Mouse (Mus musculus): Measurements from ENCODE around the gene Mrps27. TPM values are rescaled to one million over a fixed set of nuclear protein-coding genes. Genes with fewer than 3 reads are reported as not detected.

Mrps27 gene
- polyA plus RNA-seq, 1 experiment from 2014 or later = 52.6 TPM

DNA sequence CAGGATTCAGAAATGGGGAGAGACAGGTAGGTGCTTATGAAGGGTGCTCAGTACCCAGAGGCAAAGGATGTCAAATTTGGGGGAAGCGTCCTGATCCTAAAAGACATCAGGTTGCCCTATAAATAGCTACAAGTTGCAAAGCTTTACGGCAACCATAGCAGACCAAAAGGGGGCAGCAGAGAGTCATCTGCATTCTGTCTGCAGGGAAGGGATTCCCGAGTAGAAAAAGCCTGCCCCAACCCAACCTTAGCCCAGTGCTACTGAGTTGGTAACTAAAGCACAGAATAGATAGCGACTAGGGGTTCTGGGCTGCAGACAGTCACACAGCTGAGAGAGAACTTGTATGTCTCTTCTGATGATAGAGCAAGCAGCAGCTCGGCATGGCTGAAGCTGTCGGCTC, 31.0 kb downstream of the Mrps27 start:
- Histone ChIP-seq H3K9ac (no peak overlapping the region), H3K36me3 (replicated peaks) (no peaks in the 10 kb centered on the region), H3K9me3 (no peaks in the 10 kb centered on the region), H3K4me2 (no peak overlapping the region), H3K27ac (no peak overlapping the region), H3K4me1 (peaks cover 3% of the 10 kb centered on the region; the same call in 1 of the 2 replicates), H3K4me3 (replicated peaks) (no peak overlapping the region), H3K27me3 (no peaks in the 10 kb centered on the region)
- WGBS = 37% methylated on average over 6 of the region's 6 CpGs
- ATAC-seq (ENCODE audit: low FRiP score) = peak; percentile 63; the same call in 1 of the 2 replicates

- H3K4me2 ChIP-seq = no peak overlapping the region
- H3K27me3 ChIP-seq = no peaks in the 10 kb centered on the region
- H3K36me3 ChIP-seq (replicated peaks) = no peaks in the 10 kb centered on the region
- no peak overlapping the region for H3K4me3 ChIP-seq (replicated peaks)
- ATAC-seq (ENCODE audit: low FRiP score) = no peak
- no peaks in the 10 kb centered on the region for H3K9me3 ChIP-seq
- H3K4me1 ChIP-seq = peaks cover 10% of the 10 kb centered on the region; the same call in 1 of the 2 replicates
- WGBS = 92% methylated on average over 6 of the region's 6 CpGs
- H3K27ac ChIP-seq = no peak overlapping the region
- H3K9ac ChIP-seq = no peak overlapping the region
These were observed 32.5 kb downstream of the Mrps27 start for GRCm38 (mm10) chr13:99377055-99377454.

- 90% methylated on average over 1 of the region's 1 CpGs for WGBS
- no peaks in the 10 kb centered on the region for H3K36me3 ChIP-seq (replicated peaks)
- no peak overlapping the region for H3K9ac ChIP-seq
- H3K4me3 ChIP-seq (replicated peaks) = no peak overlapping the region
- H3K4me2 ChIP-seq = no peak overlapping the region
- no peaks in the 10 kb centered on the region for H3K9me3 ChIP-seq
- ATAC-seq (ENCODE audit: low FRiP score) = no peak
- H3K4me1 ChIP-seq = peaks cover 15% of the 10 kb centered on the region
- H3K27ac ChIP-seq = no peak overlapping the region
- no peaks in the 10 kb centered on the region for H3K27me3 ChIP-seq
These were observed 33.6 kb downstream of the Mrps27 start for GRCm38 (mm10) chr13:99378223-99378622.

DNA sequence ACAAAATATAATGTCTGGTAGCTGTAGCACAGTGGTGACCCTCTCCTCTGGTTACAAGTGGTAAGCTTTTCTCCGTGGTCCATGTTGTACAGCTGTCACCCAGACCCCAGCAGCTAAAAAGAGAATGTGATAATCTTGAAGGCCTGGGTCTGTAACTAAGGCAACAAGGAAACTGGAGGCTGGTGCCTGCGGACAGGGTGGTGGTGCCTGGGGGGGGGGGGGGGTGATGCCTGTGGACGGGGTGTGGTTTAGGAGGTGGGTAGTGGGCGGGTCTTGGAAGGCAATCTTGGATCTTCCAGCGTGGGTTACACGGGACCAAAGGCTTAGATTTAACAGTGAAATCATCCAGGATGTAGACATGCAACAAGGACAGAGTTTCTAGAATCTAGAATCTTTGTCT, 37.8 kb downstream of the Mrps27 start:
- no peak overlapping the region for H3K4me3 ChIP-seq (replicated peaks)
- 57% methylated on average over 6 of the region's 6 CpGs for WGBS
- H3K36me3 ChIP-seq (replicated peaks) = no peaks in the 10 kb centered on the region
- no peak overlapping the region for H3K4me2 ChIP-seq
- no peak for ATAC-seq (ENCODE audit: low FRiP score)
- no peaks in the 10 kb centered on the region for H3K9me3 ChIP-seq
- H3K27ac ChIP-seq = no peak overlapping the region
- peaks cover 12% of the 10 kb centered on the region for H3K4me1 ChIP-seq
- H3K27me3 ChIP-seq = no peaks in the 10 kb centered on the region
- no peak overlapping the region for H3K9ac ChIP-seq

- no peaks in the 10 kb centered on the region for H3K36me3 ChIP-seq (replicated peaks)
- H3K9me3 ChIP-seq = no peaks in the 10 kb centered on the region
- H3K9ac ChIP-seq = no peak overlapping the region
- H3K27ac ChIP-seq = no peak overlapping the region
- peak; percentile 23; the same call in 1 of the 2 replicates for ATAC-seq (ENCODE audit: low FRiP score)
- no peaks in the 10 kb centered on the region for H3K27me3 ChIP-seq
- H3K4me1 ChIP-seq = peaks cover 12% of the 10 kb centered on the region
- H3K4me2 ChIP-seq = no peak overlapping the region
- no peak overlapping the region for H3K4me3 ChIP-seq (replicated peaks)
- WGBS = 36% methylated on average over 7 of the region's 7 CpGs
These were observed 40.1 kb downstream of the Mrps27 start for GRCm38 (mm10) chr13:99384555-99385203.

DNA sequence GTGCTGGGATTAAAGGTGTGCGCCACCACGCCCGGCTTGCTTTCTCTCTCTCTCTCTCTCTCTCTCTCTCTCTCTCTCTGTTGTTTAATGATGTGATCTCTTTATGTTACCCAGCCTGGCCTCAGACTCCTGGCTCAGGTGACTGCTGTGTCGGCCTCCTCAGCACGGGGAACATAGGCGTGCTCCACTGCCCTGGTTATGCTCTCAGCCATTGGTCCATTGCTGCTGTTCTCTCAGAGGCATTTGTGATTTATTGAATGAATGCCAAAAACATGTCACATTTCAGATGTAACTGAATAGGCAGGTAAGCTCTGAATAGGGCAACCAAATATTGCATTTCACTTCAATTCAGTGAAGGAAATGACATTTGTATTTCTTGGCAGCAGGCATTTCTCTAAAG, 41.3 kb downstream of the Mrps27 start:
- no peak overlapping the region for H3K4me3 ChIP-seq (replicated peaks)
- H3K9me3 ChIP-seq = no peaks in the 10 kb centered on the region
- WGBS = 89% methylated on average over 6 of the region's 6 CpGs
- no peak overlapping the region for H3K27ac ChIP-seq
- peaks cover 12% of the 10 kb centered on the region for H3K4me1 ChIP-seq
- no peaks in the 10 kb centered on the region for H3K36me3 ChIP-seq (replicated peaks)
- ATAC-seq (ENCODE audit: low FRiP score) = no peak
- no peaks in the 10 kb centered on the region for H3K27me3 ChIP-seq
- no peak overlapping the region for H3K4me2 ChIP-seq
- H3K9ac ChIP-seq = no peak overlapping the region

- H3K4me3 ChIP-seq (replicated peaks) = no peak overlapping the region
- H3K4me2 ChIP-seq = no peak overlapping the region
- ATAC-seq (ENCODE audit: low FRiP score) = no peak
- H3K9me3 ChIP-seq = no peaks in the 10 kb centered on the region
- H3K27me3 ChIP-seq = no peaks in the 10 kb centered on the region
- no peak overlapping the region for H3K9ac ChIP-seq
- H3K27ac ChIP-seq = no peak overlapping the region
- H3K36me3 ChIP-seq (replicated peaks) = no peaks in the 10 kb centered on the region
- H3K4me1 ChIP-seq = peaks cover 14% of the 10 kb centered on the region
- WGBS = 85% methylated on average over 7 of the region's 7 CpGs
These were observed 41.8 kb downstream of the Mrps27 start for GRCm38 (mm10) chr13:99386341-99386740.

GRCm38 (mm10) chr13:99387901-99388811, 43.6 kb downstream of the Mrps27 start:
- 80% methylated on average over 7 of the region's 7 CpGs for WGBS
- Histone ChIP-seq H3K4me2 (no peak overlapping the region), H3K27me3 (no peaks in the 10 kb centered on the region), H3K27ac (no peak overlapping the region), H3K4me1 (peaks cover 8% of the 10 kb centered on the region; the same call in 1 of the 2 replicates), H3K4me3 (replicated peaks) (no peak overlapping the region), H3K9ac (no peak overlapping the region), H3K9me3 (no peaks in the 10 kb centered on the region), H3K36me3 (replicated peaks) (no peaks in the 10 kb centered on the region)
- ATAC-seq (ENCODE audit: low FRiP score) = no peak

- H3K4me1 ChIP-seq = peaks cover 24% of the 10 kb centered on the region
- ATAC-seq (ENCODE audit: low FRiP score) = no peak
- H3K4me2 ChIP-seq = no peak overlapping the region
- H3K9ac ChIP-seq = no peak overlapping the region
- WGBS = 68% methylated on average over 3 of the region's 3 CpGs
- 0 out of 2 replicates have a peak overlapping the region, but pooled peaks have one; percentile 4 for H3K27ac ChIP-seq
- no peaks in the 10 kb centered on the region for H3K36me3 ChIP-seq (replicated peaks)
- no peaks in the 10 kb centered on the region for H3K27me3 ChIP-seq
- H3K4me3 ChIP-seq (replicated peaks) = no peak overlapping the region
- no peaks in the 10 kb centered on the region for H3K9me3 ChIP-seq
These were observed 46.8 kb downstream of the Mrps27 start for GRCm38 (mm10) chr13:99391417-99391816.

GRCm38 (mm10) chr13:99393128-99393527, 48.5 kb downstream of the Mrps27 start:
- Histone ChIP-seq H3K9ac (no peak overlapping the region), H3K9me3 (no peaks in the 10 kb centered on the region), H3K4me3 (replicated peaks) (no peak overlapping the region), H3K27ac (no peak overlapping the region), H3K4me2 (no peak overlapping the region), H3K4me1 (peaks cover 36% of the 10 kb centered on the region), H3K27me3 (no peaks in the 10 kb centered on the region), H3K36me3 (replicated peaks) (no peaks in the 10 kb centered on the region)
- no peak for ATAC-seq (ENCODE audit: low FRiP score)
- 87% methylated on average over 3 of the region's 3 CpGs for WGBS

GRCm38 (mm10) chr13:99394694-99395093, 50.1 kb downstream of the Mrps27 start:
- no peaks in the 10 kb centered on the region for H3K36me3 ChIP-seq (replicated peaks)
- WGBS = 52% methylated on average over 3 of the region's 3 CpGs
- no peaks in the 10 kb centered on the region for H3K27me3 ChIP-seq
- H3K27ac ChIP-seq = no peak overlapping the region
- H3K4me1 ChIP-seq = peaks cover 39% of the 10 kb centered on the region
- ATAC-seq (ENCODE audit: low FRiP score) = no peak
- no peaks in the 10 kb centered on the region for H3K9me3 ChIP-seq
- no peak overlapping the region for H3K4me2 ChIP-seq
- no peak overlapping the region for H3K4me3 ChIP-seq (replicated peaks)
- no peak overlapping the region for H3K9ac ChIP-seq

DNA sequence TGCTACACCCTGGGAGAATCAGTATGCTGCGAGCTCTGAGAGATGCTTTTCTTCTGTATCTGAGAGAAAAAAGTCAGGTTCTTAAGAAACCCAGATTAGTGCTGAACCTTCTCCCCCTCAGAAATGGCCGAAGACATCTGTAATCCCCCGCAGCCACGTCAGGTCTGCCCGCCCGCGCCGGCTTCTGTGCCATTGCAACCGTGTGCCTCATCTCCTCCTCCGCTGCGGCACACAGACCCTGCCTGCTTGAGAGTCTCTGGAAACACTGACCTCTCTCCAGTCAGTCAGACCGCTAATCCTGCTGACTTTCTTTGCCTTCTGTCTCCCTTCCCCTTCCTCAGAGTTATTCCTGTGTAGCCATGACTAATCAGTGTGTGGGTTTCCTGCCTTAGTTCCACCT, 50.9 kb downstream of the Mrps27 start:
- H3K4me3 ChIP-seq (replicated peaks) = no peak overlapping the region
- H3K9me3 ChIP-seq = no peaks in the 10 kb centered on the region
- peak overlapping the region; percentile 53 for H3K27ac ChIP-seq
- no peak overlapping the region for H3K9ac ChIP-seq
- no peaks in the 10 kb centered on the region for H3K27me3 ChIP-seq
- ATAC-seq (ENCODE audit: low FRiP score) = no peak
- WGBS = 39% methylated on average over 12 of the region's 12 CpGs
- peak overlapping the region; percentile 8; the same call in 1 of the 2 replicates for H3K4me2 ChIP-seq
- 0 out of 2 replicates have a peak, but pooled peaks cover 3% of the 10 kb centered on the region for H3K36me3 ChIP-seq (replicated peaks)
- peaks cover 39% of the 10 kb centered on the region for H3K4me1 ChIP-seq

Measured in forebrain, embryonic 12.5 days (tissue).